Mouse (Mus musculus) megakaryocyte, embryonic 14.5 days (primary cell): ENCODE data around the gene Cpe.

Experiments used
- FLI1 ChIP-seq: IDR thresholded peaks from 2 replicates; pipeline ENCODE4 v1.6.1; 2012; ENCODE audit warnings: low read length, inconsistent platforms, mixed read lengths
- GATA1 ChIP-seq: IDR thresholded peaks from 3 replicates; pipeline ENCODE4 v1.6.1; 2012; ENCODE audit warnings: mixed read lengths, low read length, inconsistent platforms, borderline replicate concordance

- no peak for TF ChIP-seq GATA1
- no peak for TF ChIP-seq FLI1
These were observed 44.8 kb downstream of the Cpe start for GRCm38 (mm10) chr8:64648063-64648462.
